Mouse (Mus musculus) adrenal gland (tissue): Measurements from ENCODE around the gene Slc25a17.

Experiments
- intact Hi-C: fragments of 180-260 bp; cut with DNase I; formaldehyde crosslinking; loops from one replicate; pipeline ENCODE4 v1.15.1; 2025
- long read RNA-seq, 2 experiments: library from polyadenylated mRNA; unstranded; transcript quantifications; one replicate each; pipeline ENCODE4 v2.0.0; 2020; ENCODE audit warnings: borderline replicate concordance in 1 of 2; ENCODE audit not compliant: insufficient replicate concordance in 1 of 2

Gene Slc25a17
- long read RNA-seq, experiment 1, transcript Slc25a17-201 (9 exons, 1,724 nt): major isoform, 118 of 126 reads
- long read RNA-seq, experiment 1, partial matches to known transcripts: 5 of 126 reads
- long read RNA-seq, experiment 1, other reads (novel, unspliced or antisense): 3 of 126 reads
- long read RNA-seq, experiment 2, transcript Slc25a17-201 (9 exons, 1,724 nt): major isoform, 68 of 78 reads
- long read RNA-seq, experiment 2, partial matches to known transcripts: 5 of 78 reads
- long read RNA-seq, experiment 2, other reads (novel, unspliced or antisense): 5 of 78 reads

DNA sequence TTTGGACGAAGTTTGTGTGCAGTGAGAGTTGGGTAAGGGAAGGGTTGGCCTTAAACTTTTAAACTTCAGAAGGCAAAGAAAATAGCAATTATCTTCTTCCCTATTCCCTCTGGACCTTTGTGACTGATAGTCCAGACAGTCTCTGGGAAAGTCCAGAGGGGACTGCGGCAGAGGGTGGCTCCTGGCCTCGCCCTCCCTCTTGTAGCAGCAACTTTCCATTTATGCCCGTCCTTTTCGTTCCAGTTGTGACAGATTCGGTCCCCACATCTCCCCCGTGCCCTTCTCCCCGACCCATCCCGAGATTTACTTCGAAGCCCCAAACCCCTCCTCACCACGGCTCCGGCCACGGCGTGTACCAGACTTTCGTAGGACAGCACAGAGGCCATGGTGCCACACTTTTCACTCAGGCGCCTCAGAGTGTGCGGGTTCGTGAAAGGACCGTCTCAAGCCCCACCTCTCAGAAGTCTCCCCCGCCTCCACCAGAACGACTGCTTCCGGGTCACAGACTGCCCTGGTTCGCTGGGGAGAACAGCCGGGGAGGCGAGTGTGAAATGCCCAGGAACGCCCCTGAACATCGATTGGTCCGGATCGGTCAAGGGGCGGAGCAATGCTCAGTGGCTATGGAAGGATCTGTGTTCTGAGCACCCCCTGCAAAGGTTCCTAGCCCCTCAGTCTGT lies at the start of gene Slc25a17:
TSS of gene Slc25a17 (minus strand) at position 468 of the 677 bp plus-strand sequence.
- intact Hi-C loops: loop anchor here (5.0 kb wide), 1 partner anchor 37 kb away; no protein-coding TSS in a partner anchor

DNA sequence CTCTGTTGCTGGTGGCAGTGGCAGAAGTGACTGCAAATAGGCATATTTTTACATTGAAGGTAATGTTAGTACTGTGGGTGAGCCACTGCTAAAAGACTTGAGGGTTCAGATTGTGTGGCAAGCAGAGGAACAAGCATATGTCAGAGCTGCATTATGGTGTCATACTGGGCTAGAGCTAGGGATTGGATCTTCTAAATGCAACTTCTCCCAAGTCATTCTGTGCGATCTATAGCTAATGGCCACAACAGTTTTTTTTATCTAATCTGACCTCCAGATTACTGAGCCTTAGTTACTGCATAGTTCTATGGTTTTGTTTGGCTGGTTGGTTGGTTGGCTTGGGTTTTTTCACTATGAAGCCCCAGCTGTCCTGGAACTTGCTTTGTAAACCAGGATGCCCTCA lies 47.6 kb upstream of the Slc25a17 start, which contains the start of gene Dnajb7:
TSS of gene Dnajb7 (minus strand) at position 101 of the 400 bp plus-strand sequence.
- intact Hi-C loops: no loop called here

DNA sequence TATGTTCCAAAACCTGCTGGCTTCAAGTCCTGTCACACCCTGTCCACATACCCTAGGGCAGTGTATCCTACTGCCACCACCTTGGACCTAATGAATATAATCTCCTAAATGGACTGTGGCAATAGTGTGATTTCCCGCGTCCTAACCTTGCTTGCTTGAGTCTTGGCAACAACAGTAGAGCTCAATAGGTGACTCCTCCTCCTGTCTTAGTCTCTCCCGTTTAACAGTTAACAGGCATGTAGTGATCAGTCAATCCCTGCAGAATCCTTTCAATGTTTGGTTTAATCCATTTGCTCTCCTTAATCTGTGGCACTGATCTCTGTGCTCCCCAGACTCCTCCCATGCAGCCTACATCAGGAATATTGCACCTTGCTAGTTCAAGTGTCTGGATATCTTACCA lies 44.4 kb upstream of the Slc25a17 start:
- intact Hi-C loops: no loop called here

DNA sequence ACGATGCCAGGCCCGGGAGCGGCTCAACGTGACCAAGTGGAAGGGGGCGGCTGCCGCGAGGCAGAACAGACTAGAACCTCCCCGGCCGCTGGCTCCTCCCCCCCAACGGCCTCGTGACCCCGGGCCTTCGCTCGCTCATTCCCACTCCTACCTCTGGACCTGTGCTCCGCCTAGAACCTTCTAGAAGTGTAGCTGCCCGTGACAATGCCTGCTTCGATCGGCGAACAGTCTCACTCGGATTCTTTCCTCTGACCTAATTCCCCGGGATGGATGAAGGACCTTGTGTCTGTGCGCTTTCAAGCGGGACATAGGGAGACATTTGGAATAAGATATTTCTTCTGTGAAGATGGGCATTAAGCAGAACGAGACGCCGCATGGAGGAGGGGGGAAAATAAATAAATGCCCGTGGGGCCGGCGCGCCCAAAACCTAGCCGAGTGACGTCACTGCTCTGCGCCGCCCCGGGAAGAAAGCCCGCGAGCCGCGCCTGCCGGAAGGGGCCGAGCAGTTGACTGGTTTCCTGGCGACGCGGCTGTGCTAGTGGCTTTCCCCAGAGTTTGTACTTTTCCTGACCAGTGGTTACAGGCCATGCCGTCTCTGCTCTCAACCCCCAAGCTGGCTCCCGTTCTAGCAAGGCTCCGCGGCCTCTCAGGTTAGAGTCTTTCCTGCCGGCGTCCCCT lies 39.2 kb upstream of the Slc25a17 start, which contains the start of the genes St13 and Xpnpep3:
TSS of gene St13 (minus strand) at position 440 of the 678 bp plus-strand sequence.
TSS of gene Xpnpep3 (plus strand) at position 501 of the 678 bp plus-strand sequence.
- intact Hi-C loops: loop anchor here (5.0 kb wide), 1 partner anchor 37 kb away; the partner anchor contains the start of gene Slc25a17

DNA sequence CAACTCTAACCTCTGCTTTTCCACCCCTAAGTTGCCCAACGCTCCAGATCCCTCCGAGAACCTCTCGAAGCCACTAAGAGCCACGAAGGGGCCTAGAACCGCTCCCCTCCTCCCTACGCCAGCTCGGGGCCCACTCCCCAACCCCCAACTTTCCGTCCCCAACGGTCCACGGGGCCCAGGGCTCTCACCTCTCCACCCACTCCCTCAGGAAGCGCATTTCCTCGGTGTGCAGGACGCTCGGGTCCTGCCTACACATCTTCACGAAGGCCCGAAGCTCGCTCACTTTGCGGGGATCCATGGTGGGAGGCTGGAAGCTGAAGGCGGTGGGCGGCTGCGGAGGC lies 38.7 kb upstream of the Slc25a17 start:
- intact Hi-C loops: loop anchor here (5.0 kb wide), 1 partner anchor 37 kb away; the partner anchor contains the start of gene Slc25a17

DNA sequence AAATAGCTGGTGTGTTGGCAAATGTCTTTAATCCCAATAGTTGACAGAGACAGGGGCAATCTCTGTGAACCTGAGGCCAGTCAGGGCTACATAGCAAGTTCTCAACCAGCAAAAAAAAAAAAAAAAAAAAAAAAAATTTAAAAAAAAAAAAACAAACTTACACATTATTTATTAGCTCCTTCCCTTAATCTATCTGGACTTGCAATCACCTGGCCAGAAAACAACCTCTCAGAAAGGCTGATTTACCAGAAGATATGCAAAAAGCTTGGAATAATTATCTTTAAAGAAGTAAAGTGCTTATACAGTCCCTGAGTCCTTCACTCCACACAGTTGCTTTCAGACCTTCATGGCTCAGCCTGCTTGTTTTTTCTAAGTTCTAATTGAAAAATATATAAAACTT lies 37.6 kb upstream of the Slc25a17 start:
- intact Hi-C loops: loop anchor here (5.0 kb wide), 1 partner anchor 36 kb away; the partner anchor contains the start of gene Slc25a17

DNA sequence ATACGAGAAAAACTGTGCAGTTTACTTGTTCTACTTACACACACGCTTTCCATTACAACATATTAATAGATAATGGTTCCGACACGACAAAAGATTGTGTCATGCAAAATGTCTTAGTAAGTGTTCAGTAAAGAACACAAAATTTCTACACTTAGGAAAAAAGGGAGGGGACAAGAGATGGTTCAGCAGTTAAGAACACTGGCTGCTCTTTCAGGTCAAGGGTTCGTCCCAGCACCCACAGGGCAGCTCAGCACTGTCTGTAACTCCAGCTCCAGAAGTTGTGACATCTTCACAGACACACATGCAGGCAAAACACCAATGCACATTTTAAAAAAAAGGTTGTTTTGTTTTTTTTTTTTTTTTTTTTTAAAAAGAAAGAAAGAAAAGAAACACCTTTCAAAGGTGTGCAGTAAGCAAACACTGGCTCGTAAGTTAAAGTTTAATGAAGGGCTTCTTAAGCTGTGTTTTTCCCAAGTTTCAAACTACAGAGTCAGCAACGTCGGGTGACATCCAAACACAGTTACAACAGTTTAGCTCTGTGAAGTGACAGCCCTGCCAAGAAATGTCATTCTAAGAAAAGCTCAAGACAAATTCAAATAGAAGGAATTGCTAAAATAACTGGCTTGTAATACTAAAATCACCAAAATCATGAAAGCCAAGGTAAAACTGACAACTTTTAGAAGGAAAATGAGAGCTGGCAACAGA lies 33.8 kb upstream of the Slc25a17 start:
- intact Hi-C loops: no loop called here

DNA sequence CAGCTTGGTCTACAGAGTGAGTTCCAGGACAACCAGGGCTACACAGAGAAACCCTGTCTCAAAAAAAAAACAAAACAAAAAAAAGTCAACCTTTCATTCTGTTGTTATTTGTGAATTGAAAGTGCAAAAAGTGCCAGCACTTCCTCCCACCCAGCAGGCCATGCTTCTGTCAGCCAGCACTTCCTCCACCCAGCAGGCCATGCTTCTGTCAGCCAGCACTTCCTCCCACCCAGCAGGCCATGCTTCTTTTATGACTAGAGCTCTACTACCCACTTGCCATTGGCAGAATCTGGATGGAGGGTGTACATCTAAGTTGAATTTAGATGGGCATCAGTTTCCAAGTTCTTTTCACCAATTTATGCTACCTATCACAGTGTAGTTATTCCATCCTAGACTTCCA lies 32.4 kb upstream of the Slc25a17 start:
- intact Hi-C loops: no loop called here

DNA sequence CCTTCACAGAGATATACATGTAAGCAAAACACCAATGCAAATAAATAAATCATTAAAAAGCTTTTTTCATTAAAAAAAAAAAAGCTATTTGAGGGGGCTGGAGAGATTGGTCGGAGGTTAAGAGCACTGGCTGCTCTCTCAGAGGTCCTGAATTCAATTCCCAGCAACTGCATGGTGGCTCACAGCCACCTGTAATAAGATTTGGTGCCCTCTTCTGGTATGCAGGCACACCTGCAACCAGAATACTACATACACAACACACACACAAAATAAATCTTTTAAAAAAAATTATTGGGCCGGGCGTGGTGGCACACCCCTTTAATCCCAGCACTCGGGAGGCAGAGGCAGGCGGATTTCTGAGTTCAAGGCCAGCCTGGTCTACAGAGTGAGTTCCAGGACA lies 25.7 kb upstream of the Slc25a17 start:
- intact Hi-C loops: no loop called here

DNA sequence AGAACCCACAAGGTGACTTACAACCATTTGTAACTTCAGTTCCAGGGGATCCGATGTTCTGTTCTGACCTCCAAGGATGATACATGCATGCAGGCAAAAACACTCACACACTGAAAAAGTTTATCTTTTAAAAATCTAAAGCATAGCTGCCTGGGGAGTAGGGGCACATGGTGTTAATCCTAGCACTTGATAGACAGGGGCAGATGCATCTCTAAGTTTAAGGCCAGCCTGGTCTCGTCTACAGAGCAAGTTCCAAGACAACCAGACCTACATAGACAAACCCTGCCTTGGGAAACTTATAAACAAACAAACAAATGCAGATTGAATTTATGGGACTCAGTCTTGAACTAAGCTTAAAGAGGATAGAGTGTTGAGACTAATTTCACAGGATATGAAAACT lies 18.2 kb upstream of the Slc25a17 start:
- intact Hi-C loops: no loop called here

DNA sequence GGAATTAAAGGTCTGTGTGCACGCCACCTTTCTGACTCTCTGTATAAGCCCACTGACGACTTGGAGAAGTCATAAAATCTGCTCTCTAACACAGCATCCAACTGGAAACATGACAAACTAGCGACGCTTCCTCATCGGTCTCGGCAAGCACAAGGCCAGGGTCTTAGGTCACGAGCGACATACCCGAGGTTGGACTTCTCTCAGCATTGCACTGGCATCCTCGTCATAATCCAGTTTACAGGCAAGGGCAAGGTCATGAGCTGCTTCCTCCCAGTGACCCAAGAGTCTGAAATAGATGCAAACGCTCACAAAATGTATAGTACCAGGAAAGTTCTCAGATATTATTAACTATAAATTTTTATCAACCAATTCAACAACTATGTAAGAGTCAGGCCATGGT lies 14.0 kb upstream of the Slc25a17 start:
- intact Hi-C loops: no loop called here

DNA sequence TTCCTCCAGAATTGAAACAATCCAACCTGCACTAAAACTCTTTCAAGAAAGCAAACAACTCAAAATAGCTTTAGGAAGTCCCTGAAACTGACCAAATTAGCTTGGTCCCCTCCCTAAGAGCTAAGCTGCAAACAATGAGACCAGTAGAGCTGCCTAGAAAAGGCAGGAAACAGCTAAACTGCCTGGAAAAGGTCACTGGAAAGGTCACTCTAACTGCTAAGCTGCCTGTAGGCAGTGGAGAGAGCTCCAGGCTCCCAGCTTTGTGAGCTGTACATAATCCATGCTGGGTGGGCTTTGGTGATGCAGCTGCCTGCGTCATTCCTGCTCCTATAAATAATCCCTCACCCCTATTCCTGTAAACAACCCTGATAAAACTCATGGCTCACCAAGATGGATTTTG lies 9.7 kb upstream of the Slc25a17 start:
- intact Hi-C loops: no loop called here

DNA sequence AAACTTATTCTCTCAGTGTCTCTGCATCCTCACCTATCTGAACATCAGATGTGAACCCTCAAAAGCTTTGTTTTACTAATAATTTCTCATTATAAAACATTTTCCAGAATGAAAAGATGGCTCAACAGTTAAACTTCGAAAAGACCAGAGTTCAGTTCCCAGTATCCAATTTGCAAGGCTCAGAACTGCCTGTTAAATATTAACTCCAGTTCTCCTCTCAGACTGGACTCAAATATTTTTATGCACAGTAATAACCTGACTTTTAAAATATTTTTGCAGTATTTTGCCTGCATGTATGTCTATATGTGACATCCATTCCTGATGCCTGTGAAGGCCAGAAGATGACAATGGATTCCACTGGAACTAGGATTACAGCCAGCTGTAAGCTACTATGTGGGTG lies 8.0 kb upstream of the Slc25a17 start:
- intact Hi-C loops: no loop called here

DNA sequence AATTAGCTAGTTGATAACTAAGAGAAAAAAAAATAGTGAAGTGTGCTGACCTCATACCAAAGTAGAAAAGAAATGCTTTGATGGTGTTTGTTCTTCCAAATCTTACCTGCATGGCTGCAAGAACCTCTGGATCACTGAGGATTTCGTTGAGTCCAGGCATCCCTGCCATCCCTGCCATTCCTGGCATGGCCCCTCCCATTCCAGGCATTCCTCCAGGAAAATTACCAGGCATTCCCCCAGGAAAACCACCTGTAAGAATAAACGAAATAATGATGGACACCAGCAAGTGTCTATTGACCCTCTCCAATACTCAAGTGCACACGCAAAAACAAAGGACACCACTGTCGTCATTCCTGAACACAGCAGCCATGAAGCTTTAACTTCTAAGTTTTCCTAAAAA lies 5.6 kb upstream of the Slc25a17 start:
- intact Hi-C loops: no loop called here

DNA sequence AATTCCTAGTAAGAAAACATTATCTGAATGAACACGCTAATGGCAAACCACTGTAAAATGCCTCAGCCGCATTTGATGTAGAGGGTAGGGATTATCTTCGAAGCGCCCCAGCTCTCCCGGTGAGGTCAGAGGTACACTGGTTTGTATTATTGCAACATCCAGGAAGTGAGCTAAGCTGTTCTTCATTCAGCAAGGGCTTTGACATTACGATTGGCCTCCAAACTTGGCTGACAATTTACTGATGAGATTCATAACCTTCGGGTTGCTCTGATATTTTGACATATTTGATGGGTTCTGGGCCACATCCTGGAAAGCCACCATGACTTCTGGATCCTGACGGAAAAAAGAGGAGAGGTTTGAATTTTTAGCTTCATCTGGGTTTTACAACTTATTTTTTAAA lies 4.6 kb upstream of the Slc25a17 start:
- intact Hi-C loops: no loop called here

DNA sequence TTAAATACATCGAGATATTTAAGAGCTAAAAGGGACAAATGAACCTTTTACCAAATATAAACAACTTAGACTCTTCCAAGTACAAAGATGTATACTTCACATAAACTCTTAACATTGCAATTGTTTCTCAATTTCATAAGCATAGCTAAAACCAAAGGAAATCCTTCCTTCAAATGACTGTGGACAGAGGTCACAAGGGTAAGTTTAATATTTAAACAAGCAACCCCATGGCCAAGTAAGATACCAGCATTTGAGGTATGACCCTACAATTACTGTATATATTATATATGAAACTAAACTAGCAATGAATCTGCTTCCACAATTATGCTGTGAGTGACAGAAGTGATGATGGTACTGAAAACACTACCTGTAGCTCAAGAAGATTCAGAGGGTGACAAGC lies 3.7 kb upstream of the Slc25a17 start:
- intact Hi-C loops: loop anchor here (5.0 kb wide), 1 partner anchor 33 kb away; no protein-coding TSS in a partner anchor

DNA sequence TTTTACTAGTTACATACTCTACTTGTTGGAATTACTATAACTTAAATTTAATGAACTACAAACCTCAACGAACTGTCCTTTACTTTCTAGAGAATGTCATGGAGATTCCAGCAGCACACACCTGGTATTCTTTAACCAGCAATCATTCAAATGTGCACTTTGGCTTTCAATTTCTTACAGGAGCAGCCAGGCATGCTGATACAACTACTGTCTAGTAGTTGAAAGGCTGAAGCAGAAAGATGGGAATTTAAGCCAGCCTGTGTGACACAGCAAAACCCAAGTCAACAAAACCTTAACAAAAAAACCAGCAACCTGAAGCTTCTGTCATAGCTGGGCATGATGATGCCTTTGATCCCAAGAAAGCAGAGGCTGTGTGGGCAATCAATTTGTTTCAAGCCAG lies 1.9 kb upstream of the Slc25a17 start:
- intact Hi-C loops: loop anchor here (5.0 kb wide), 1 partner anchor 35 kb away; no protein-coding TSS in a partner anchor

DNA sequence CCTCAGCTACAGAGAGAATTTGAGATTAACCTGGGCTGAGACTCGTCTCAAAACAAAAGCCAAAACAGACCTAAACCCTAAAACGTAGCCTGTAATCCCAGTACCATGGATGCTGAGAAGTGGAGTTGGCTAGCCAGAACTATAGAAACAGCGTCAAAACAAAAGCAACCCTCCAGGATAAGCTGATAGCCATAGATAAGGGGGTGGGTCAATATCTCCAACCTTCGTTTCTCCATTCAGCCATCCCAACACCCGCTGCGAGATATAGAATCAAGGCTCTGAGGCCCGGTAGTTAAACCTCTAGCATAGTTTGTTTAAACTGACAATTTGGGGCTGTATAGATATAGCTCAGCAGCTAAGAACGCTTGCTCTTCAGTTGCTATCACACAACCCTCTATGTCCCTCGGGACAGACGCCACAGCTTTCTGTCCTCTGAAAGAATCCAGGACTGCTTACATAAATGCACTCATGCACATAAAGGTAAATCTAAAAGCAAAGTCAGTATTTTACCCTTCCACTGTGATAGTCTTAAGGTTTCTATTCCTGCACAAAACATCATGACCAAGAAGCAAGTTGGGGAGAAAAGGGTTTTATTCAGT lies 904 bp upstream of the Slc25a17 start:
- intact Hi-C loops: loop anchor here (5.0 kb wide), 1 partner anchor 36 kb away; no protein-coding TSS in a partner anchor

DNA sequence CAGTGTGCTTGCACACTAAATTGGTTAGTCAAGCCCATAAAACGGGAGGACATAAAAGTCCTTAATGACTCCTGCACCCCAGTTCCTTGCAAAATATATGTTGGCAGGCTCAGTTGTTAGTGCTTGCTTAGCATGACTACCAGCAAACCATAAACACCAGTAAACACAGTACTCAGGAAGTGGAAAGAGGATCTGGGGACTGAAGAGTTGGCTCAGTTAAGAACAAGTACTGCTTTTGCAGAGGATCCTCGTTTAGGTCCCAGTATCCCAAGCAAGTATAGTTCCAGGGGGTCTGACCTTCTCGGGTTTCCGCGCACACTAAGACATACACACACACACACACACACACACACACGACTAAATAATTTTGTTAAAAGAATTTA lies 401 bp upstream of the Slc25a17 start:
- intact Hi-C loops: loop anchor here (5.0 kb wide), 1 partner anchor 36 kb away; no protein-coding TSS in a partner anchor

DNA sequence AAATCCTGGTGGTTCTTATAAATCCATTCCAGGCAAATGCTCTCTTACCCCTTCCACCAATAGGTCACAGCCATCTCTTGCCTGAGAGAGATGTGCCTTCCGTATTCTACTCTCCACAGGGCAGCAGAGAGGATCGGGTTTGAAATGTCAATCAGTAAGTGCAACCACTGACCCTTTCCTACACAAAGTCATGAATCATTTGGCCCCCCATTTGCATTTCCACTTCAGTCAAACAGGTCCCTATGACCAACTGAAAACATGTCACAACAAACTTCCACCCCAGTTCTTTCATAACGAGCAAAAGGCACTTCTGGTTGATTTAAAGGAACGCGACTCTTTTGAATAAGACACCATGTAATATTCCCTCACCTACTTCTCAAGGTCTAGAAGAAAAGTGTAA lies 1.2 kb downstream of the Slc25a17 start:
- intact Hi-C loops: no loop called here

DNA sequence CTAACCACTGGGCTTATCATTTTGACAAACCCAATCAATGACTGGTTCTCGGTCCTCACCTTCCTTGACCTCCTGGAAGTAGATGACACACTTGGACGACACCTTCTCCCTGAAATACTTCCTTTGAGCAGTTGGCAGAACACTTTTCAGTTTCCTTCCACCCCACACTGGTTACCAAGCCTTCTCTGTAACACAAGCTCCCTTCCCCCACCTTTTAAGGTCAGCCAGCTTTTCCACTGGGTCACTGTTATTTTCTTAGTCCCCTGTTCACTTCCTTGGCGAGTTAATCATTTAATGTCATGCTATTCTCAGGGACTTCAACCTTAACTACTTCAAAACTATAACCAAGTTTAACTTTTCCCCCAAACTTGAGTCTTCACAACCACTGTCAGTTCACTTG lies 1.7 kb downstream of the Slc25a17 start:
- intact Hi-C loops: no loop called here
